18 mouse cellular contexts compared by ENCODE assay signal in genomic region chr2:102956858-102957242, GRCm38 (mm10). TPM values are rescaled to one million over a fixed set of nuclear protein-coding genes. Genes with fewer than 3 reads are reported as not detected.
DNase-seq lines count a peak whose midpoint lies in the region; ATAC-seq and TF ChIP-seq lines count a peak whose summit lies in the region.
"Had no signal": no experiment of that assay in that cellular context is flagged by ENCODE, and none has a peak within 500 bp of the region (broad histone marks: within the 10 kb centered on the region; RNA-seq: fewer than 3 reads in every experiment).

No protein-coding gene starts in this region.

- H3K9ac ChIP-seq in lung, postnatal 0 days (replicated peaks; ENCODE audit: low read depth), result no peak overlapping the region
- H3K9ac ChIP-seq: heart, embryonic 12.5 days; lung, embryonic 15.5 days; neural tube, embryonic 15.5 days had no signal

- TF ChIP-seq CTCF in lung, postnatal 0 days (IDR thresholded peaks at IDR 0.05), result no peak
- TF ChIP-seq CTCF in embryonic fibroblast, embryonic 13.5 days (IDR thresholded peaks at IDR 0.05; ENCODE audit: borderline replicate concordance, insufficient read depth, low read length), result no peak

- no peaks in the 10 kb centered on the region for H3K4me1 ChIP-seq in lung, postnatal 0 days (ENCODE audit: insufficient read depth, low read depth, low read length)
- peaks cover 21% of the 10 kb centered on the region for H3K4me1 ChIP-seq in embryonic fibroblast, embryonic 13.5 days (ENCODE audit: control insufficient read depth, insufficient read depth, low read length)
- peaks cover 7% of the 10 kb centered on the region for H3K4me1 ChIP-seq in forebrain, embryonic 10.5 days
- H3K4me1 ChIP-seq: lung, embryonic 15.5 days; neural tube, embryonic 15.5 days had no signal

- no peak for TF ChIP-seq EP300 in lung, postnatal 0 days (IDR thresholded peaks at IDR 0.05)

- peak; percentile 25 for ATAC-seq in lung, postnatal 0 days
- ATAC-seq: hindbrain, postnatal 0 days had no signal

- H3K36me3 ChIP-seq in lung, postnatal 0 days (ENCODE audit: insufficient read depth, low read length), result no peaks in the 10 kb centered on the region
- no peaks in the 10 kb centered on the region for H3K36me3 ChIP-seq in forebrain, embryonic 10.5 days (replicated peaks)
- H3K36me3 ChIP-seq: heart, embryonic 12.5 days; lung, embryonic 15.5 days; neural tube, embryonic 15.5 days had no signal

- no peaks in the 10 kb centered on the region for H3K27me3 ChIP-seq in lung, postnatal 0 days (replicated peaks; ENCODE audit: insufficient read depth, low read length)
- no peaks in the 10 kb centered on the region for H3K27me3 ChIP-seq in forebrain, embryonic 10.5 days (ENCODE audit: poor library complexity, severe bottlenecking)
- H3K27me3 ChIP-seq: lung, embryonic 15.5 days; neural tube, embryonic 15.5 days had no signal

- no peaks in the 10 kb centered on the region for H3K9me3 ChIP-seq in lung, postnatal 0 days (ENCODE audit: low read length)
- no peaks in the 10 kb centered on the region for H3K9me3 ChIP-seq in forebrain, embryonic 10.5 days
- H3K9me3 ChIP-seq: heart, embryonic 12.5 days; lung, embryonic 15.5 days; neural tube, embryonic 15.5 days had no signal

- no peak overlapping the region for H3K4me2 ChIP-seq in lung, postnatal 0 days (replicated peaks; ENCODE audit: low read depth, low read length)
- H3K4me2 ChIP-seq: heart, embryonic 12.5 days; lung, embryonic 15.5 days; neural tube, embryonic 15.5 days had no signal

- H3K27ac ChIP-seq in lung, postnatal 0 days (ENCODE audit: low read length), result no peak overlapping the region
- peak overlapping the region; percentile 88 for H3K27ac ChIP-seq in embryonic fibroblast, embryonic 13.5 days (ENCODE audit: insufficient read depth, low read length)
- no peak overlapping the region for H3K27ac ChIP-seq in forebrain, embryonic 10.5 days
- H3K27ac ChIP-seq: hindbrain, postnatal 0 days; lung, embryonic 15.5 days; neural tube, embryonic 15.5 days had no signal

- no peak for DNase-seq in lung, postnatal 0 days (ENCODE audit: low spot score)
- no peak for DNase-seq in lung, postnatal 14 days
- peak; percentile 83 for DNase-seq in CD4-positive, CD25-positive, alpha-beta regulatory T cell, adult 2 months (ENCODE audit: low read depth, low spot score)
- DNase-seq in skeletal muscle tissue, adult 2 months (ENCODE audit: low read depth, low spot score), result peak; percentile 29
- DNase-seq in forebrain, embryonic 10.5 days (ENCODE audit: extremely low spot score, low spot score), result no peak
- DNase-seq in adrenal gland, postnatal 14 days, result no peak
- DNase-seq: adrenal gland, postnatal 25 days; cerebellum, adult 2 months; gastrocnemius, postnatal 36 days; heart, postnatal 36 days; kidney, adult 2 months; kidney, postnatal 4 days; thymus, adult 18-20 months had no signal

- TF ChIP-seq POLR2A in embryonic fibroblast, embryonic 13.5 days (IDR thresholded peaks at IDR 0.05; ENCODE audit: low read depth, low read length), result no peak

- H3K4me3 ChIP-seq in lung, postnatal 0 days (ENCODE audit: low read depth, low read length), result no peak overlapping the region
- H3K4me3 ChIP-seq in embryonic fibroblast, embryonic 13.5 days (ENCODE audit: insufficient read depth, low read length), result no peak overlapping the region
- no peak overlapping the region for H3K4me3 ChIP-seq in forebrain, embryonic 10.5 days
- H3K4me3 ChIP-seq: heart, embryonic 12.5 days; lung, embryonic 15.5 days; neural tube, embryonic 15.5 days had no signal

- WGBS in lung, postnatal 0 days, result 62% methylated on average over 6 of the region's 6 CpGs
- WGBS in forebrain, embryonic 10.5 days, result 95% methylated on average over 6 of the region's 6 CpGs

RNA-seq across cellular contexts. Expression of gene Cd44, which starts 55.4 kb away (rescaled TPM):
- polyA plus RNA-seq in lung, postnatal 0 days (2015; fragmentation: Nextera tagmentation; extraction: Ambion mirVana), result 44.2 and 45.2 TPM in 2 replicates
- 255 and 594 TPM in 2 replicates for polyA plus RNA-seq in embryonic fibroblast, embryonic 13.5 days (2011; ENCODE audit: insufficient read length, low read depth, missing spikeins)
- polyA plus RNA-seq in forebrain, embryonic 10.5 days (2016; fragmentation: Nextera tagmentation; extraction: Ambion mirVana), result 2.3 and 2.8 TPM in 2 replicates
- 54.6 and 84.8 TPM in 2 replicates for total RNA-seq in adrenal gland, postnatal 14 days (2021)

Comparison
In these comparisons a context has a peak if more than half of its experiments do, and no peak if none do; other contexts are left out.
1. DNase-seq: peak in CD4-positive, CD25-positive, alpha-beta regulatory T cell, adult 2 months (single experiment) and skeletal muscle tissue, adult 2 months (single experiment); none in lung, postnatal 0 days (single experiment), lung, postnatal 14 days (single experiment), forebrain, embryonic 10.5 days (single experiment) and adrenal gland, postnatal 14 days (single experiment).
2. RNA of gene Cd44, which starts 55.4 kb away (polyA plus RNA-seq): 255 to 594 TPM in embryonic fibroblast, embryonic 13.5 days and 44.2 to 45.2 TPM in lung, postnatal 0 days; 2.3 to 2.8 TPM in forebrain, embryonic 10.5 days; every median in the first group is over 10 times any median in the second.